Comparison of ENCODE assay signal across 9 mouse cellular contexts in genomic region chr4:97775059-97775458, GRCm38 (mm10). TPM values are rescaled to one million over a fixed set of nuclear protein-coding genes. Genes with fewer than 3 reads are reported as not detected.
DNase-seq lines count a peak whose midpoint lies in the region; ATAC-seq and TF ChIP-seq lines count a peak whose summit lies in the region.
"Had no signal": no experiment of that assay in that cellular context is flagged by ENCODE, and none has a peak within 500 bp of the region (broad histone marks: within the 10 kb centered on the region; RNA-seq: fewer than 3 reads in every experiment).

No protein-coding gene starts in this region.

- H3K4me3 ChIP-seq in megakaryocyte, embryonic 14.5 days (replicated peaks) = peak overlapping the region; percentile 86
- peak overlapping the region; percentile 19 for H3K4me3 ChIP-seq in kidney, adult 2 months (ENCODE audit: insufficient read depth, low read depth, low read length)
- H3K4me3 ChIP-seq in liver, embryonic 15.5 days (replicated peaks) = peak overlapping the region; percentile 35
- H3K4me3 ChIP-seq in neural tube, embryonic 12.5 days = no peak overlapping the region

- TF ChIP-seq POLR2A in kidney, adult 2 months (IDR thresholded peaks at IDR 0.05; ENCODE audit: low read depth, low read length) = no peak

- H3K27ac ChIP-seq in kidney, adult 2 months (ENCODE audit: insufficient read depth, low read depth, low read length) = peak overlapping the region; percentile 85
- 0 out of 2 replicates have a peak overlapping the region, but pooled peaks have one; percentile 29 for H3K27ac ChIP-seq in liver, embryonic 15.5 days (replicated peaks)
- H3K27ac ChIP-seq in neural tube, embryonic 12.5 days = 0 out of 2 replicates have a peak overlapping the region, but pooled peaks have one; percentile 15

- WGBS in kidney, adult 2 months = 2% methylated on average over 13 of the region's 13 CpGs
- 1% methylated on average over 13 of the region's 13 CpGs for WGBS in liver, embryonic 15.5 days (ENCODE audit: insufficient replicate concordance)
- WGBS in neural tube, embryonic 12.5 days = under 1% methylated on average over 13 of the region's 13 CpGs

- no peak for ATAC-seq in megakaryocyte, adult 5-6 weeks (ENCODE audit: poor library complexity, severe bottlenecking)
- no peak for ATAC-seq in liver, embryonic 15.5 days (ENCODE audit: insufficient read depth)
- ATAC-seq in neural tube, embryonic 12.5 days (ENCODE audit: low FRiP score, low read depth) = no peak

- H3K27me3 ChIP-seq in megakaryocyte, embryonic 14.5 days (replicated peaks) = peaks cover 47% of the 10 kb centered on the region
- no peaks in the 10 kb centered on the region for H3K27me3 ChIP-seq in kidney, adult 2 months (replicated peaks; ENCODE audit: control insufficient read depth, insufficient read depth, low read length)
- H3K27me3 ChIP-seq in liver, embryonic 15.5 days = peaks cover 64% of the 10 kb centered on the region
- 0 out of 2 replicates have a peak, but pooled peaks cover 2% of the 10 kb centered on the region for H3K27me3 ChIP-seq in neural tube, embryonic 12.5 days (replicated peaks)

- peak overlapping the region; percentile 75 for H3K4me2 ChIP-seq in liver, embryonic 15.5 days
- peak overlapping the region; percentile 80 for H3K4me2 ChIP-seq in neural tube, embryonic 12.5 days (replicated peaks)

- H3K9me3 ChIP-seq in megakaryocyte, embryonic 14.5 days = no peaks in the 10 kb centered on the region
- H3K9me3 ChIP-seq in liver, embryonic 15.5 days (replicated peaks) = no peaks in the 10 kb centered on the region
- no peaks in the 10 kb centered on the region for H3K9me3 ChIP-seq in neural tube, embryonic 12.5 days

- no peak overlapping the region for H3K9ac ChIP-seq in liver, embryonic 15.5 days
- no peak overlapping the region for H3K9ac ChIP-seq in neural tube, embryonic 12.5 days

- TF ChIP-seq CTCF in kidney, adult 2 months (conservative IDR thresholded peaks at IDR 0.05; ENCODE audit: insufficient read depth, insufficient read length, low read depth, low read length) = 0 out of 2 replicates have a peak, but pooled peaks have one; percentile 17

- peak; percentile 69 for DNase-seq in embryo, embryonic 9.5 days (ENCODE audit: extremely low spot score)
- peak; percentile 82 for DNase-seq in heart, adult 8-10 months (ENCODE audit: low spot score)
- peak; percentile 92 for DNase-seq in kidney, adult 2 months
- DNase-seq in thymus, postnatal 4 days = peak; percentile 34

- no peaks in the 10 kb centered on the region for H3K36me3 ChIP-seq in megakaryocyte, embryonic 14.5 days (replicated peaks; ENCODE audit: low read length)
- no peaks in the 10 kb centered on the region for H3K36me3 ChIP-seq in kidney, adult 2 months (ENCODE audit: control insufficient read depth, insufficient read depth, low read length)
- H3K36me3 ChIP-seq in liver, embryonic 15.5 days (replicated peaks) = no peaks in the 10 kb centered on the region
- H3K36me3 ChIP-seq in neural tube, embryonic 12.5 days = no peaks in the 10 kb centered on the region

- peaks cover 56% of the 10 kb centered on the region for H3K4me1 ChIP-seq in megakaryocyte, embryonic 14.5 days
- peaks cover 4% of the 10 kb centered on the region; the same call in 1 of the 2 replicates for H3K4me1 ChIP-seq in kidney, adult 2 months (ENCODE audit: control insufficient read depth, insufficient read depth, low read length)
- H3K4me1 ChIP-seq in liver, embryonic 15.5 days (replicated peaks) = peaks cover 17% of the 10 kb centered on the region
- H3K4me1 ChIP-seq in neural tube, embryonic 12.5 days = peaks cover 16% of the 10 kb centered on the region; the same call in 1 of the 2 replicates

RNA-seq across cellular contexts. Expression of gene Nfia, which starts 2.5 kb away (rescaled TPM):
- 0.02 TPM in 1 of 2 replicates, not detected in the other for polyA plus RNA-seq in megakaryocyte, embryonic 14.5 days (2012; ENCODE audit: insufficient read depth, low replicate concordance)
- 17.8 TPM in 2 replicates for total RNA-seq in megakaryocyte, adult 5-6 weeks (2015)
- total RNA-seq in megakaryocyte, adult 5-6 weeks (2017) = 3.6 and 4.6 TPM in 2 replicates
- 100 to 1,000 TPM; 109 to 137 (median 121) TPM for total RNA-seq in heart, adult 8-10 months (2022)
- 46.5 and 47.1 TPM in 2 replicates for polyA plus RNA-seq in kidney, adult 2 months (2012; rRNA removed)
- polyA plus RNA-seq in liver, embryonic 15.5 days (2015; fragmentation: Nextera tagmentation; extraction: Ambion mirVana) = 4.1 TPM in 2 replicates
- 42.4 and 47.8 TPM in 2 replicates for polyA plus RNA-seq in neural tube, embryonic 12.5 days (2016; fragmentation: Nextera tagmentation; extraction: Ambion mirVana)

RNA-seq across cellular contexts. Expression of gene E130114P18Rik, which starts 2.8 kb away (rescaled TPM):
- polyA plus RNA-seq in megakaryocyte, embryonic 14.5 days (2012; ENCODE audit: insufficient read depth, low replicate concordance) = not detected in 2 replicates
- total RNA-seq in megakaryocyte, adult 5-6 weeks (2015) = not detected in 2 replicates
- total RNA-seq in megakaryocyte, adult 5-6 weeks (2017) = not detected in 2 replicates
- under 1 TPM in 2 of 4 experiments, not detected in 2; 0.23 to 0.41 TPM for total RNA-seq in heart, adult 8-10 months (2022)
- polyA plus RNA-seq in kidney, adult 2 months (2012; rRNA removed) = 0.10 and 0.45 TPM in 2 replicates
- 0.10 and 0.12 TPM in 2 replicates for polyA plus RNA-seq in liver, embryonic 15.5 days (2015; fragmentation: Nextera tagmentation; extraction: Ambion mirVana)
- 17.3 and 20.4 TPM in 2 replicates for polyA plus RNA-seq in neural tube, embryonic 12.5 days (2016; fragmentation: Nextera tagmentation; extraction: Ambion mirVana)
- total RNA-seq: ES-E14 had no signal

Comparison
In these comparisons a context has a peak if more than half of its experiments do, and no peak if none do; other contexts are left out.
1. DNase-seq: peak in every context shown above with its lines; median percentile 92 in kidney, adult 2 months; 82 in heart, adult 8-10 months; 69 in embryo, embryonic 9.5 days; 34 in thymus, postnatal 4 days.
2. H3K27ac ChIP-seq: peak in every context shown above with its lines; median percentile 85 in kidney, adult 2 months; 29 in liver, embryonic 15.5 days; 15 in neural tube, embryonic 12.5 days.
3. RNA of gene E130114P18Rik, which starts 2.8 kb away (polyA plus RNA-seq): 17.3 to 20.4 TPM in neural tube, embryonic 12.5 days; 0.10 to 0.45 TPM in kidney, adult 2 months, 0.10 to 0.12 TPM in liver, embryonic 15.5 days and not detected in megakaryocyte, embryonic 14.5 days; every median in the first group is over 10 times any median in the second.